ENCODE assay signal across 8 mouse cellular contexts in the genomic region with DNA sequence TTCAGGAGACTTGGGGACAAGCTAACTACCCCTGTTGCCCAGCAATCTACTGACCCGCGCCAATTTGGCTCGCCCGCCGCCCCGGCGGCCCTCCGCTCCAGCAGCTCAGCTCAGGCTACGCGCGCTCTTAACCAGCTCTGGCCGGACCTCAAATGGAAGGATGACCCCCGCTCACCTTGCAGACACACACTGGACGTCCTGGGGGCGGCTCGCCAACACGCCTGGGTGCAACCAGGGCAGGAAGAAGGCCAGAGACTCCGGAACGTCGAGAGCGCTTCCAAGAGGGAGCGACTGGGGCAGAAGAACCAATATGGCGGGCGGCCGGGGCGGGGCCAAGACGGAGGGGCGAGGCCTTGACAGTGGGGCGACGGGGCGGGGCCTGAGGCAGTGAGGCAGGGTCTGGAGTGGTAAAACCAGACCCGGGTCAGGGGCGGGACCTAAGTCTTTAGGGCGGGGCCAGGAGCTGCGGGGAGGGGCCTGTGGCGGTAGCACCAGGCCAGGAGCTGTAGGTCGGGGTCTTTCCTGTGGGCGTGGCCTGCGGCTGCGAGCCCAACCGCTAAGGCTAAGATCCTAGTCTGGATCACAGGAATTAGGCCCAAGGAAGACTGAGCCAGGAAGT. TPM values are rescaled to one million over a fixed set of nuclear protein-coding genes. Genes with fewer than 3 reads are reported as not detected.
A peak's percentile ranks its signal among the peaks of the same experiment; 100 is the strongest.
DNase-seq lines count a peak whose midpoint lies in the region; ATAC-seq lines count a peak whose summit lies in the region.

A gene (minus strand): TSS at position 503 of the 619 bp plus-strand sequence.

- peak; percentile 90 for DNase-seq in CD4-positive helper T cell, adult 2 months (ENCODE audit: low read depth, low spot score)
- DNase-seq in brain, embryonic 18.5 days (ENCODE audit: low read depth, low spot score): peak; percentile 82
- DNase-seq in kidney, postnatal 10 days: peak; percentile 97
- DNase-seq in liver, embryonic 13.5 days: peak; percentile 90
- DNase-seq in neural tube, embryonic 10.5 days (ENCODE audit: extremely low spot score, low spot score): peak; percentile 88

- peak within 1 kb of the TSS; percentile 80 for H3K9ac ChIP-seq in heart, embryonic 13.5 days
- peak within 1 kb of the TSS; percentile 78 for H3K9ac ChIP-seq in liver, embryonic 13.5 days
- peak within 1 kb of the TSS; percentile 83 for H3K9ac ChIP-seq in stomach, embryonic 16.5 days (ENCODE audit: low read length)

- no peaks in the 10 kb centered on the region for H3K9me3 ChIP-seq in heart, embryonic 13.5 days
- H3K9me3 ChIP-seq in liver, embryonic 13.5 days (replicated peaks): no peaks in the 10 kb centered on the region
- no peaks in the 10 kb centered on the region for H3K9me3 ChIP-seq in stomach, embryonic 16.5 days (replicated peaks; ENCODE audit: control insufficient read depth, low read length)

- peak within 1 kb of the TSS; percentile 66 for H3K4me3 ChIP-seq in heart, embryonic 13.5 days
- H3K4me3 ChIP-seq in liver, embryonic 13.5 days (replicated peaks): peak within 1 kb of the TSS; percentile 72
- peak within 1 kb of the TSS; percentile 56 for H3K4me3 ChIP-seq in stomach, embryonic 16.5 days (replicated peaks; ENCODE audit: low read length)

- peak within 1 kb of the TSS; percentile 73 for H3K4me2 ChIP-seq in heart, embryonic 13.5 days
- H3K4me2 ChIP-seq in liver, embryonic 13.5 days: peak within 1 kb of the TSS; percentile 73
- H3K4me2 ChIP-seq in stomach, embryonic 16.5 days (ENCODE audit: low read depth, low read length): peak within 1 kb of the TSS; percentile 61

- ATAC-seq in erythroid progenitor cell, adult 5-6 weeks (replicated peaks; ENCODE audit: low FRiP score, poor library complexity, severe bottlenecking): peak; percentile 99
- ATAC-seq in heart, embryonic 13.5 days (ENCODE audit: extremely low read depth, insufficient number of reproducible peaks, low FRiP score, low TSS enrichment): peak; percentile 98
- peak; percentile 98 for ATAC-seq in liver, embryonic 13.5 days (ENCODE audit: low read depth)
- peak; percentile 98 for ATAC-seq in stomach, embryonic 16.5 days (ENCODE audit: insufficient read depth, low FRiP score)

- H3K27ac ChIP-seq in heart, embryonic 13.5 days (replicated peaks): peak within 1 kb of the TSS; percentile 82
- H3K27ac ChIP-seq in liver, embryonic 13.5 days: peak within 1 kb of the TSS; percentile 68
- peak within 1 kb of the TSS; percentile 86 for H3K27ac ChIP-seq in stomach, embryonic 16.5 days (ENCODE audit: low read length)

- H3K27me3 ChIP-seq in heart, embryonic 13.5 days (replicated peaks): no peaks in the 10 kb centered on the region
- H3K27me3 ChIP-seq in liver, embryonic 13.5 days: no peaks in the 10 kb centered on the region
- H3K27me3 ChIP-seq in stomach, embryonic 16.5 days (ENCODE audit: control insufficient read depth, insufficient read depth, low read length): 0 out of 2 replicates have a peak, but pooled peaks cover 4% of the 10 kb centered on the region

- peaks cover 7% of the 10 kb centered on the region for H3K4me1 ChIP-seq in heart, embryonic 13.5 days
- peaks cover 17% of the 10 kb centered on the region for H3K4me1 ChIP-seq in liver, embryonic 13.5 days (replicated peaks)
- no peaks in the 10 kb centered on the region for H3K4me1 ChIP-seq in stomach, embryonic 16.5 days (ENCODE audit: control insufficient read depth, insufficient read depth, low read length)

- peaks cover 10% of the 10 kb centered on the region; the same call in 1 of the 2 replicates for H3K36me3 ChIP-seq in heart, embryonic 13.5 days
- peaks cover 6% of the 10 kb centered on the region; the same call in 1 of the 2 replicates for H3K36me3 ChIP-seq in liver, embryonic 13.5 days
- H3K36me3 ChIP-seq in stomach, embryonic 16.5 days (ENCODE audit: control insufficient read depth, insufficient read depth, low read length): no peaks in the 10 kb centered on the region

- 13% methylated on average over 40 of the region's 41 CpGs for WGBS in heart, embryonic 13.5 days
- 17% methylated on average over 41 of the region's 41 CpGs for WGBS in liver, embryonic 13.5 days (ENCODE audit: insufficient replicate concordance)
- 12% methylated on average over 35 of the region's 41 CpGs for WGBS in stomach, embryonic 16.5 days

RNA-seq across cellular contexts. Expression of the gene that starts here (rescaled TPM):
- total RNA-seq in erythroid progenitor cell, adult 5-6 weeks (2015; ENCODE audit: low replicate concordance): 19.8 and 25.2 TPM in 2 replicates
- 16.3 and 38.1 TPM in 2 replicates for total RNA-seq in erythroid progenitor cell, adult 5-6 weeks (2017; ENCODE audit: low replicate concordance)
- polyA plus RNA-seq in heart, embryonic 13.5 days (2015; fragmentation: Nextera tagmentation; extraction: Ambion mirVana): 31.2 and 33.7 TPM in 2 replicates
- polyA plus RNA-seq in liver, embryonic 13.5 days (2015; fragmentation: Nextera tagmentation; extraction: Ambion mirVana): 24.4 and 29.7 TPM in 2 replicates
- 51.2 and 54.4 TPM in 2 replicates for polyA plus RNA-seq in stomach, embryonic 16.5 days (2015; fragmentation: Nextera tagmentation; extraction: Ambion mirVana)

Comparison
In these comparisons a context has a peak if more than half of its experiments do, and no peak if none do; other contexts are left out.
1. Peak in every context shown above with its lines: DNase-seq, ATAC-seq, H3K4me3 ChIP-seq and H3K27ac ChIP-seq.